Comparison of ENCODE assay signal across 30 mouse cellular contexts in genomic region chr10:59133478-59134009, GRCm38 (mm10).
DNase-seq lines count a peak whose midpoint lies in the region; ATAC-seq and TF ChIP-seq lines count a peak whose summit lies in the region.
"Had no signal": no experiment of that assay in that cellular context is flagged by ENCODE, and none has a peak within 500 bp of the region (broad histone marks: within the 10 kb centered on the region; RNA-seq: fewer than 3 reads in every experiment).

No protein-coding gene starts in this region.

- H3K9me3 ChIP-seq in heart, embryonic 11.5 days (replicated peaks; ENCODE audit: control insufficient read depth, low read length): no peaks in the 10 kb centered on the region
- H3K9me3 ChIP-seq in heart, postnatal 0 days (replicated peaks; ENCODE audit: control insufficient read depth, low read length): no peaks in the 10 kb centered on the region
- no peaks in the 10 kb centered on the region for H3K9me3 ChIP-seq in forebrain, embryonic 13.5 days (replicated peaks)
- H3K9me3 ChIP-seq: embryonic facial prominence, embryonic 13.5 days; G1E; hindbrain, embryonic 15.5 days; limb, embryonic 13.5 days; liver, embryonic 12.5 days; midbrain, embryonic 12.5 days; neural tube, embryonic 13.5 days had no signal

- no peak overlapping the region for H3K4me3 ChIP-seq in heart, embryonic 11.5 days (ENCODE audit: low read depth, low read length)
- no peak overlapping the region for H3K4me3 ChIP-seq in heart, postnatal 0 days (ENCODE audit: low read depth, low read length)
- no peak overlapping the region for H3K4me3 ChIP-seq in forebrain, embryonic 13.5 days
- H3K4me3 ChIP-seq: embryonic facial prominence, embryonic 13.5 days; erythroblast, embryonic 14.5 days; hindbrain, embryonic 15.5 days; limb, embryonic 13.5 days; liver, embryonic 12.5 days; midbrain, embryonic 12.5 days; myocyte; neural tube, embryonic 13.5 days had no signal

- DNase-seq in heart, adult 8-10 months (ENCODE audit: low spot score): no peak
- DNase-seq in heart, postnatal 0 days (ENCODE audit: low spot score): peak; percentile 40
- DNase-seq in heart, postnatal 36 days: no peak
- DNase-seq in brain, embryonic 14.5 days (ENCODE audit: low read depth): peak; percentile 60
- no peak for DNase-seq in urinary bladder, postnatal 4 days (ENCODE audit: low spot score in 2 of 2)
- DNase-seq: adrenal gland, adult 2 months; B cell, adult 2 months; cerebellum, adult 18-20 months; cerebellum, postnatal 25 days; embryo, embryonic 11 days; gastrocnemius, postnatal 14 days; kidney, adult 8-10 months; kidney, postnatal 10 days; lung, adult 18-20 months; lung, postnatal 14 days; retina, postnatal 1 day; right cerebral cortex, postnatal 25 days; spleen, adult 18-20 months had no signal

- ATAC-seq in heart, embryonic 11.5 days (replicated peaks; ENCODE audit: insufficient number of reproducible peaks, low FRiP score, low TSS enrichment): no peak; the same call in 1 of the 2 replicates
- ATAC-seq in heart, postnatal 0 days (ENCODE audit: insufficient read depth, low read depth): peak; percentile 54; the same call in 1 of the 2 replicates
- peak; percentile 55; the same call in 1 of the 2 replicates for ATAC-seq in forebrain, embryonic 13.5 days
- no peak for ATAC-seq in megakaryocyte-erythroid progenitor cell, adult 5-6 weeks (replicated peaks; ENCODE audit: low FRiP score, low TSS enrichment, poor library complexity, severe bottlenecking)
- ATAC-seq: liver, embryonic 12.5 days had no signal

- TF ChIP-seq CTCF in heart, postnatal 0 days (IDR thresholded peaks at IDR 0.05; ENCODE audit: low read depth): no peak
- no peak for TF ChIP-seq CTCF in brain, embryonic 14.5 days (IDR thresholded peaks at IDR 0.05; ENCODE audit: borderline replicate concordance, extremely low read depth, insufficient read depth, insufficient read length)

- H3K36me3 ChIP-seq in heart, embryonic 11.5 days (ENCODE audit: control insufficient read depth, insufficient read depth, low read length): no peaks in the 10 kb centered on the region
- H3K36me3 ChIP-seq in heart, postnatal 0 days (replicated peaks; ENCODE audit: control insufficient read depth, insufficient read depth, low read length): no peaks in the 10 kb centered on the region
- H3K36me3 ChIP-seq in forebrain, embryonic 13.5 days (ENCODE audit: poor library complexity, severe bottlenecking): peaks cover 18% of the 10 kb centered on the region
- H3K36me3 ChIP-seq: embryonic facial prominence, embryonic 13.5 days; G1E; hindbrain, embryonic 15.5 days; limb, embryonic 13.5 days; liver, embryonic 12.5 days; midbrain, embryonic 12.5 days; neural tube, embryonic 13.5 days had no signal

- H3K4me1 ChIP-seq in heart, embryonic 11.5 days (ENCODE audit: control insufficient read depth, insufficient read depth, low read length): peaks cover 20% of the 10 kb centered on the region
- H3K4me1 ChIP-seq in heart, postnatal 0 days (ENCODE audit: control insufficient read depth, insufficient read depth): peaks cover 15% of the 10 kb centered on the region
- H3K4me1 ChIP-seq in forebrain, embryonic 13.5 days: peaks cover 16% of the 10 kb centered on the region
- H3K4me1 ChIP-seq: hindbrain, embryonic 15.5 days; liver, embryonic 12.5 days; neural tube, embryonic 13.5 days had no signal

- H3K9ac ChIP-seq in heart, embryonic 11.5 days (ENCODE audit: low read depth, low read length): no peak overlapping the region
- H3K9ac ChIP-seq in heart, postnatal 0 days (replicated peaks; ENCODE audit: low read depth, low read length): no peak overlapping the region
- no peak overlapping the region for H3K9ac ChIP-seq in forebrain, embryonic 13.5 days
- H3K9ac ChIP-seq: embryonic facial prominence, embryonic 13.5 days; hindbrain, embryonic 15.5 days; limb, embryonic 13.5 days; liver, embryonic 12.5 days; midbrain, embryonic 12.5 days; neural tube, embryonic 13.5 days had no signal

- no peak overlapping the region for H3K4me2 ChIP-seq in heart, embryonic 11.5 days
- H3K4me2 ChIP-seq in heart, postnatal 0 days (ENCODE audit: low read depth, low read length): no peak overlapping the region
- no peak overlapping the region for H3K4me2 ChIP-seq in forebrain, embryonic 13.5 days
- H3K4me2 ChIP-seq: embryonic facial prominence, embryonic 13.5 days; hindbrain, embryonic 15.5 days; limb, embryonic 13.5 days; liver, embryonic 12.5 days; midbrain, embryonic 12.5 days; neural tube, embryonic 13.5 days had no signal

- 40% methylated on average over 8 of the region's 8 CpGs for WGBS in heart, embryonic 11.5 days (ENCODE audit: insufficient replicate concordance)
- WGBS in heart, postnatal 0 days: 23% methylated on average over 8 of the region's 8 CpGs
- WGBS in forebrain, embryonic 13.5 days: 19% methylated on average over 8 of the region's 8 CpGs

- H3K27ac ChIP-seq in heart, embryonic 11.5 days (ENCODE audit: low read depth, low read length): peak overlapping the region; percentile 66
- peak overlapping the region; percentile 44 for H3K27ac ChIP-seq in heart, postnatal 0 days (ENCODE audit: low read depth)
- no peak overlapping the region for H3K27ac ChIP-seq in forebrain, embryonic 13.5 days
- H3K27ac ChIP-seq: embryonic facial prominence, embryonic 13.5 days; hindbrain, embryonic 15.5 days; limb, embryonic 13.5 days; liver, embryonic 12.5 days; midbrain, embryonic 12.5 days; neural tube, embryonic 13.5 days had no signal

- TF ChIP-seq POLR2A in brain, embryonic 14.5 days (IDR thresholded peaks at IDR 0.05; ENCODE audit: borderline replicate concordance, extremely low read depth, insufficient read depth, insufficient read length, poor library complexity, severe bottlenecking): no peak

- intact Hi-C loops in heart, postnatal 36 days (cut with DNase I): no loop called here

- no peak for TF ChIP-seq EP300 in heart, postnatal 0 days (IDR thresholded peaks at IDR 0.05; ENCODE audit: low read depth)

- no peaks in the 10 kb centered on the region for H3K27me3 ChIP-seq in heart, embryonic 11.5 days (ENCODE audit: control insufficient read depth, insufficient read depth, low read length)
- H3K27me3 ChIP-seq in heart, postnatal 0 days (ENCODE audit: control insufficient read depth, insufficient read depth, low read length): no peaks in the 10 kb centered on the region
- H3K27me3 ChIP-seq in forebrain, embryonic 13.5 days: no peaks in the 10 kb centered on the region; the same call in 1 of the 2 replicates
- H3K27me3 ChIP-seq: embryonic facial prominence, embryonic 13.5 days; hindbrain, embryonic 15.5 days; limb, embryonic 13.5 days; liver, embryonic 12.5 days; midbrain, embryonic 12.5 days; neural tube, embryonic 13.5 days had no signal

Comparison
In these comparisons a context has a peak if more than half of its experiments do, and no peak if none do; other contexts are left out.
1. ATAC-seq: peak in heart, postnatal 0 days (single experiment) and forebrain, embryonic 13.5 days (single experiment); none in heart, embryonic 11.5 days (single experiment) and megakaryocyte-erythroid progenitor cell, adult 5-6 weeks (single experiment).
2. DNase-seq: peak in heart, postnatal 0 days (single experiment) and brain, embryonic 14.5 days (single experiment); none in heart, adult 8-10 months (single experiment), heart, postnatal 36 days (0 of 2) and urinary bladder, postnatal 4 days (0 of 2).